Mouse (Mus musculus) ES-Bruce4 (cell line): Measurements from ENCODE around the gene Fndc10.

Experiments
- CTCF ChIP-seq: IDR thresholded peaks from one replicate; pipeline ENCODE4 v1.8.1; 2011; ENCODE audit warnings: low read depth, low read length
- POLR2A ChIP-seq: IDR thresholded peaks from one replicate; pipeline ENCODE4 v1.8.1; 2011; ENCODE audit warnings: low read length; ENCODE audit not compliant: insufficient read depth

DNA sequence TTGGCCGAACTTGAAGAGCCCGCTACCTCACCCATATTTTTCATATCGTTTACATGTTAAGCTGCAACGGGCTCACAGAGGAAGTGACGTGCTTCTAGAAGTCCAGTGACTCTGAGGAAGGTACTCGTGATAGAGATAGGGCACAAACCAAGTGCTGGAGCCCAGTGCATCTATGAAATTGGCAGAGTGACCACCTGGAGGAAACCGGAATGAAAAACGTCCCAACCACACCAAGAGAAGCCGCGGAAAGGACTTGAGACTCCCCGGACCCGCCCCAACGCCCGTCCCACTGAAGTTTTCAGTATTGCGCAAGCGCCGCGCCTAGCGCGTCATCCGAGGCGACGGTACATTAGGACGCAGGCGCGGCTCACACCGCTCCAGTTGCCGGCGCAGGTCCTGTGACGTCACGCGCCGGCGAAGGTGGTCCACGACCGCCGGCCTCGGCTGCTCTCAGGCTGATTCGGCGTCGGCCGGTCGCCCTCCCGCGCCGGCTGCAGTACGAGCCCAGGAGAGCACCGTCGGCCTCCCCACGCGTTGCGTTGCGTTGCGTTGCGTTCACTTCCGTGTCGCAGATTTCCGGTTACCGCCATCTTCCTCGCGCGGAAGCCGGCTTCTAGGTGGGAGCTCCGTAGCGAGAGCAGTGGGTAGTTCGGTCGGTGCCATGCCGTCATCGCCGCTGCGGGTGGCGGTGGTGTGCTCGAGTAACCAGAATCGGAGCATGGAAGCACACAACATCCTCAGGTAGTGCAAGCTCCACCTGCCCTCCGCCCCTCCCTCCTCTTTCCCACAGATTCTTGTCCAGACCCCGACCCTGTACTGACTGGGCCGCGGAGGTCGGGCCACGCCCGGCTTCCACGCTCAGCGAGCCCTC lies 10.8 kb downstream of the Fndc10 start, which contains the start of gene Ssu72:
- TF ChIP-seq POLR2A = peak; percentile 4
- TF ChIP-seq CTCF = no peak
